Mouse (Mus musculus): ENCODE data around the gene 1700016H13Rik. TPM values are rescaled to one million over a fixed set of nuclear protein-coding genes. Genes with fewer than 3 reads are reported as not detected.

Gene 1700016H13Rik
- polyA plus RNA-seq, 1 experiment from 2014 or later: 0.33 TPM

GRCm38 (mm10) chr5:103628499-103628898 lies 27.3 kb downstream of the 1700016H13Rik start:
- no peak for ATAC-seq (ENCODE audit: insufficient number of reproducible peaks, insufficient read depth, low FRiP score, low TSS enrichment)

GRCm38 (mm10) chr5:103624831-103625230 lies 31.0 kb downstream of the 1700016H13Rik start:
- Histone ChIP-seq H3K4me3 (no peak overlapping the region), H3K9me3 (no peaks in the 10 kb centered on the region), H3K27me3 (no peaks in the 10 kb centered on the region), H3K9ac (no peak overlapping the region), H3K4me2 (replicated peaks) (no peak overlapping the region), H3K4me1 (peaks cover 4% of the 10 kb centered on the region; the same call in 1 of the 2 replicates), H3K36me3 (no peaks in the 10 kb centered on the region), H3K27ac (no peak overlapping the region)
- no peak for ATAC-seq (ENCODE audit: insufficient number of reproducible peaks, insufficient read depth, low FRiP score, low TSS enrichment)
- 91% methylated on average over 5 of the region's 5 CpGs for WGBS

More at GRCm38 (mm10) chr5:103628499-103628898, 27.3 kb downstream of the 1700016H13Rik start:
- H3K4me1 ChIP-seq: peaks cover 4% of the 10 kb centered on the region; the same call in 1 of the 2 replicates
- H3K36me3 ChIP-seq: no peaks in the 10 kb centered on the region
- 79% methylated on average over 6 of the region's 6 CpGs for WGBS
- H3K4me3 ChIP-seq: no peak overlapping the region
- H3K9me3 ChIP-seq: no peaks in the 10 kb centered on the region
- H3K27ac ChIP-seq: no peak overlapping the region
- H3K9ac ChIP-seq: no peak overlapping the region
- H3K4me2 ChIP-seq (replicated peaks): no peak overlapping the region
- H3K27me3 ChIP-seq: no peaks in the 10 kb centered on the region

- H3K36me3 ChIP-seq: no peaks in the 10 kb centered on the region
- H3K4me2 ChIP-seq (replicated peaks): no peak overlapping the region
- H3K9ac ChIP-seq: no peak overlapping the region
- no peaks in the 10 kb centered on the region for H3K9me3 ChIP-seq
- H3K27ac ChIP-seq: no peak overlapping the region
- 89% methylated on average over 5 of the region's 5 CpGs for WGBS
- H3K27me3 ChIP-seq: no peaks in the 10 kb centered on the region
- no peak for ATAC-seq (ENCODE audit: insufficient number of reproducible peaks, insufficient read depth, low FRiP score, low TSS enrichment)
- H3K4me1 ChIP-seq: no peaks in the 10 kb centered on the region
- H3K4me3 ChIP-seq: no peak overlapping the region
These were observed 33.5 kb downstream of the 1700016H13Rik start for GRCm38 (mm10) chr5:103622321-103622720.

- no peak overlapping the region for H3K9ac ChIP-seq
- no peak overlapping the region for H3K27ac ChIP-seq
- H3K4me1 ChIP-seq: no peaks in the 10 kb centered on the region
- H3K36me3 ChIP-seq: no peaks in the 10 kb centered on the region
- no peaks in the 10 kb centered on the region for H3K9me3 ChIP-seq
- H3K27me3 ChIP-seq: no peaks in the 10 kb centered on the region
- 70% methylated on average over 12 of the region's 12 CpGs for WGBS
- no peak overlapping the region for H3K4me3 ChIP-seq
- no peak for ATAC-seq (ENCODE audit: insufficient number of reproducible peaks, insufficient read depth, low FRiP score, low TSS enrichment)
- H3K4me2 ChIP-seq (replicated peaks): no peak overlapping the region
These were observed 35.4 kb downstream of the 1700016H13Rik start for GRCm38 (mm10) chr5:103620301-103620973.

- Histone ChIP-seq H3K4me2 (replicated peaks) (no peak overlapping the region), H3K9me3 (no peaks in the 10 kb centered on the region), H3K9ac (no peak overlapping the region), H3K27ac (no peak overlapping the region), H3K27me3 (no peaks in the 10 kb centered on the region), H3K36me3 (no peaks in the 10 kb centered on the region), H3K4me3 (no peak overlapping the region), H3K4me1 (no peaks in the 10 kb centered on the region)
- WGBS: 64% methylated on average over 9 of the region's 9 CpGs
- no peak for ATAC-seq (ENCODE audit: insufficient number of reproducible peaks, insufficient read depth, low FRiP score, low TSS enrichment)
These were observed 38.6 kb downstream of the 1700016H13Rik start for GRCm38 (mm10) chr5:103617191-103617590.

GRCm38 (mm10) chr5:103614356-103614755 lies 41.5 kb downstream of the 1700016H13Rik start:
- Histone ChIP-seq H3K9ac (no peak overlapping the region), H3K4me2 (replicated peaks) (no peak overlapping the region), H3K9me3 (no peaks in the 10 kb centered on the region), H3K27me3 (no peaks in the 10 kb centered on the region), H3K27ac (no peak overlapping the region), H3K36me3 (no peaks in the 10 kb centered on the region), H3K4me1 (no peaks in the 10 kb centered on the region), H3K4me3 (no peak overlapping the region)
- ATAC-seq (ENCODE audit: insufficient number of reproducible peaks, insufficient read depth, low FRiP score, low TSS enrichment): no peak
- 91% methylated on average over 7 of the region's 7 CpGs for WGBS

- H3K27me3 ChIP-seq: no peaks in the 10 kb centered on the region
- no peak overlapping the region for H3K9ac ChIP-seq
- no peaks in the 10 kb centered on the region for H3K4me1 ChIP-seq
- no peak overlapping the region for H3K4me3 ChIP-seq
- no peak overlapping the region for H3K27ac ChIP-seq
- no peaks in the 10 kb centered on the region for H3K36me3 ChIP-seq
- ATAC-seq (ENCODE audit: insufficient number of reproducible peaks, insufficient read depth, low FRiP score, low TSS enrichment): no peak
- WGBS: 85% methylated on average over 7 of the region's 7 CpGs
- H3K4me2 ChIP-seq (replicated peaks): no peak overlapping the region
- H3K9me3 ChIP-seq: no peaks in the 10 kb centered on the region
These were observed 43.5 kb downstream of the 1700016H13Rik start for GRCm38 (mm10) chr5:103612316-103612715.

GRCm38 (mm10) chr5:103610856-103611472 lies 44.8 kb downstream of the 1700016H13Rik start:
- Histone ChIP-seq H3K27me3 (no peaks in the 10 kb centered on the region), H3K4me3 (no peak overlapping the region), H3K9me3 (no peaks in the 10 kb centered on the region), H3K4me2 (replicated peaks) (no peak overlapping the region), H3K9ac (no peak overlapping the region), H3K4me1 (no peaks in the 10 kb centered on the region), H3K27ac (no peak overlapping the region), H3K36me3 (no peaks in the 10 kb centered on the region)
- WGBS: 90% methylated on average over 10 of the region's 10 CpGs
- no peak for ATAC-seq (ENCODE audit: insufficient number of reproducible peaks, insufficient read depth, low FRiP score, low TSS enrichment)

- no peaks in the 10 kb centered on the region for H3K4me1 ChIP-seq
- H3K36me3 ChIP-seq: no peaks in the 10 kb centered on the region
- H3K27ac ChIP-seq: no peak overlapping the region
- no peaks in the 10 kb centered on the region for H3K27me3 ChIP-seq
- H3K9me3 ChIP-seq: no peaks in the 10 kb centered on the region
- no peak overlapping the region for H3K4me3 ChIP-seq
- ATAC-seq (ENCODE audit: insufficient number of reproducible peaks, insufficient read depth, low FRiP score, low TSS enrichment): no peak
- H3K4me2 ChIP-seq (replicated peaks): no peak overlapping the region
- H3K9ac ChIP-seq: no peak overlapping the region
- WGBS: 61% methylated on average over 5 of the region's 5 CpGs
These were observed 45.7 kb downstream of the 1700016H13Rik start for GRCm38 (mm10) chr5:103610148-103610547.

GRCm38 (mm10) chr5:103605707-103606106 lies 50.1 kb downstream of the 1700016H13Rik start:
- H3K27me3 ChIP-seq: no peaks in the 10 kb centered on the region
- no peak overlapping the region for H3K4me3 ChIP-seq
- H3K9ac ChIP-seq: no peak overlapping the region
- H3K36me3 ChIP-seq: no peaks in the 10 kb centered on the region
- H3K27ac ChIP-seq: no peak overlapping the region
- no peaks in the 10 kb centered on the region for H3K4me1 ChIP-seq
- no peaks in the 10 kb centered on the region for H3K9me3 ChIP-seq
- no peak for ATAC-seq (ENCODE audit: insufficient number of reproducible peaks, insufficient read depth, low FRiP score, low TSS enrichment)
- H3K4me2 ChIP-seq (replicated peaks): no peak overlapping the region
- WGBS: 74% methylated on average over 7 of the region's 7 CpGs

GRCm38 (mm10) chr5:103603115-103603893 lies 52.5 kb downstream of the 1700016H13Rik start:
- Histone ChIP-seq H3K4me3 (no peak overlapping the region), H3K9me3 (no peaks in the 10 kb centered on the region), H3K27me3 (no peaks in the 10 kb centered on the region), H3K4me1 (0 out of 2 replicates have a peak, but pooled peaks cover 6% of the 10 kb centered on the region), H3K27ac (no peak overlapping the region), H3K36me3 (peaks cover 3% of the 10 kb centered on the region; the same call in 1 of the 2 replicates), H3K4me2 (replicated peaks) (no peak overlapping the region), H3K9ac (no peak overlapping the region)
- 55% methylated on average over 11 of the region's 11 CpGs for WGBS
- ATAC-seq (ENCODE audit: insufficient number of reproducible peaks, insufficient read depth, low FRiP score, low TSS enrichment): no peak

All from embryonic facial prominence, embryonic 12.5 days (tissue).